Mouse (Mus musculus) stomach, postnatal 0 days (tissue): ENCODE results near the gene Dpep1.

Experiments
- CTCF ChIP-seq: IDR thresholded peaks from 2 replicates; pipeline ENCODE4 v1.5.1; 2016; ENCODE audit warnings: antibody characterized with exemption, low read depth, mild to moderate bottlenecking, moderate library complexity
- EP300 ChIP-seq: optimal IDR thresholded peaks from 2 replicates; pipeline ENCODE3; 2016; ENCODE audit warnings: antibody characterized with exemption

DNA sequence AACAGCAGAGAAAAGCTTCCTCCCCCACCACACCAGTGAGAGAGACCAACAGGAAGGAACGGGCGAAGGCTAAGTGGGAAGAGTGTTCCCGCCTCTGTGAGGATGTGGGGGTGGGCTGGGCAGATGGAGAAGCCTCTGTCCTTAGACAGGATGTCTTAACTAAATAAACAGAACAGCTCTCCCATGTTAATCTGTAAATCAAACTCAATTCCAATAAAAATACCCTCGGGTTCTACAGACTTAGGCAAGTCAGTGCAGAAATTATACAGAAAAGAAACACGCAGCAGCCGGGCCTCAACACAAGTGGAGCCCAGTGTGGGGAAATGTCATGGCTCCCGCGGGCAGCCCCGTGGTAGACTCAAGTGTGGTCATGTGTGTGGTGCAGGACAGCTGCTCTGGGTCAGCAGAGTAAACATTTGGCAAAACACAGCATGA lies 35.3 kb upstream of the Dpep1 start:
- no peak for TF ChIP-seq CTCF
- no peak for TF ChIP-seq EP300
